Mouse (Mus musculus) lung, postnatal 0 days (tissue): ENCODE results near the gene Gm42742. TPM values are rescaled to one million over a fixed set of nuclear protein-coding genes. Genes with fewer than 3 reads are reported as not detected.

Source experiments
- ATAC-seq: fragments of 200-750 bp; cut with Nextera tagmentation; 2 replicates; pipeline ENCODE4 v1.8.0; 2017; ENCODE audit warnings: moderate library complexity
- DNase-seq: peaks from one replicate; pipeline ENCODE4 v3.0.0-alpha.2; 2016; ENCODE audit warnings: low spot score
- H3K27ac ChIP-seq: fragments of 300-500 bp; sonication (generic); 2 replicates; pipeline ENCODE4 v1.5.1; 2014; ENCODE audit warnings: antibody characterized with exemption, mild to moderate bottlenecking, low read length, mixed read lengths
- H3K27me3 ChIP-seq: fragments of 300-500 bp; sonication (generic); replicated peaks from 2 replicates; pipeline ENCODE4 v1.6.1; 2014; ENCODE audit warnings: low read length, mixed read lengths; ENCODE audit not compliant: insufficient read depth
- H3K36me3 ChIP-seq: fragments of 300-500 bp; sonication (generic); 2 replicates; pipeline ENCODE4 v1.6.1; 2014; ENCODE audit warnings: low read length, mixed read lengths; ENCODE audit not compliant: insufficient read depth
- H3K4me1 ChIP-seq: fragments of 300-500 bp; sonication (generic); 2 replicates; pipeline ENCODE4 v1.6.1; 2014; ENCODE audit warnings: antibody characterized with exemption, low read depth, low read length, mixed read lengths; ENCODE audit not compliant: insufficient read depth
- H3K4me2 ChIP-seq: fragments of 300-500 bp; sonication (generic); replicated peaks from 2 replicates; pipeline ENCODE4 v1.6.1; 2014; ENCODE audit warnings: low read depth, mild to moderate bottlenecking, low read length, moderate library complexity, mixed read lengths
- H3K4me3 ChIP-seq: fragments of 300-500 bp; sonication (generic); 2 replicates; pipeline ENCODE4 v1.5.1; 2014; ENCODE audit warnings: low read depth, low read length
- H3K9ac ChIP-seq: fragments of 300-500 bp; sonication (generic); replicated peaks from 2 replicates; pipeline ENCODE4 v1.6.1; 2014; ENCODE audit warnings: low read depth, mild to moderate bottlenecking
- H3K9me3 ChIP-seq: fragments of 300-500 bp; sonication (generic); 2 replicates; pipeline ENCODE4 v1.6.1; 2016; ENCODE audit warnings: low read length, mixed read lengths
- CTCF ChIP-seq: IDR thresholded peaks from 2 replicates; pipeline ENCODE4 v1.5.1; 2016; ENCODE audit warnings: antibody characterized with exemption, mild to moderate bottlenecking
- EP300 ChIP-seq: IDR thresholded peaks from 2 replicates; pipeline ENCODE4 v1.6.1; 2016; ENCODE audit warnings: antibody characterized with exemption, mild to moderate bottlenecking, control low read depth
- WGBS: fragments of 180-500 bp; shearing (Covaris S2); extraction: QIAGEN DNeasy Blood & Tissue Kit; methylation state at CpG from one replicate; pipeline ENCODE4 v1.1.7; 2014; 5-methylcytosine and 5-hydroxymethylcytosine counted together
- polyA plus RNA-seq: library from polyadenylated mRNA; unstranded; fragments of >200 nt; fragmentation: Nextera tagmentation; extraction: Ambion mirVana; gene quantifications from 2 replicates; pipeline ENCODE4 v1.2.1, GENCODE M21; 2015

Gene Gm42742
- polyA plus RNA-seq, 1 experiment from 2014 or later = 29.3 TPM

DNA sequence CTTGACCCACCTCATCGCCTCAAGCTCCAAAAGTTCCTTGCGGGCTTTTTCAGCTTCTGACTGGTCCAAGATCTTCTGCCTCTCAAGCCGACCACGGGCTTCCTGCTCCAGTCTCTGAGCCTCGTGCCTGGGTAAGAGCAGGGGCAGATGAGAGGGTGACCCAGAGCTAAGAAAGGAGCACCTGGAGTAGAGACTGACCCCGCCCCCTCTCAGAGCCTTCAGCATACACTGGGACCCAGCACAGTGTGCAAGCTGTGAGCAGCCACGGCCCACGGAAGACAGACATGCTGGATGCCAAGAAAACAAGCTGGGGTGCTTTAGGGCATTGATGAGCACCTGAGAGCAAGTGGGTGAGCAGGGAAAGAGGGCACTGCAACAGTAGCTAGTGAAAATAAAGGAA lies 32.1 kb downstream of the Gm42742 start:
- 49% methylated on average over 8 of the region's 8 CpGs for WGBS

DNA sequence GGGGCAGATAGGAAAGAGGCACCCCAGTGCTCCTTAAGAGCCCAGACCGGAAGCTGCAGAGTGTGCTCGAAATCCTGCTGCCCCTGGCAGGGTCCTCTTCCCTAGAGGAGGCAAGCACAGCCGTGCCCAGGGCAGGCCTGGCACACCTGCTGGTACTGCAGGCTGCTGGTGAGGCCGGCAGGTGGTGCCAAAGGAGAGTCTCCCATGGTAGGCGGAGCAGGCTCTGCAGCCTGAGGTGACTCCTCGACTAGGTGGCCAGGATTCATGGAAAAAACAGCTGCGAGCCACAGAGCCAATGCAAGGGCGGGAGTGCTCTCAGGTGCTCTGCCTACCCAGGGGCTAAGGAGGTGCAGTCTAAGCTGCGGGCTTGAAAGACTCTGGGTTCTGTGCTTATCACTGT lies 34.6 kb downstream of the Gm42742 start:
- H3K27ac ChIP-seq = no peak overlapping the region
- ATAC-seq = peak; percentile 77

More for the DNA sequence above, 32.1 kb downstream of the Gm42742 start:
- Histone ChIP-seq H3K27ac (no peak overlapping the region), H3K4me2 (no peak overlapping the region), H3K27me3 (no peaks in the 10 kb centered on the region), H3K9me3 (no peaks in the 10 kb centered on the region), H3K4me3 (no peak overlapping the region), H3K36me3 (peaks cover 13% of the 10 kb centered on the region), H3K4me1 (no peaks in the 10 kb centered on the region), H3K9ac (no peak overlapping the region)
- no peak for DNase-seq
- no peak for TF ChIP-seq CTCF
- TF ChIP-seq EP300 = no peak
- no peak for ATAC-seq

DNA sequence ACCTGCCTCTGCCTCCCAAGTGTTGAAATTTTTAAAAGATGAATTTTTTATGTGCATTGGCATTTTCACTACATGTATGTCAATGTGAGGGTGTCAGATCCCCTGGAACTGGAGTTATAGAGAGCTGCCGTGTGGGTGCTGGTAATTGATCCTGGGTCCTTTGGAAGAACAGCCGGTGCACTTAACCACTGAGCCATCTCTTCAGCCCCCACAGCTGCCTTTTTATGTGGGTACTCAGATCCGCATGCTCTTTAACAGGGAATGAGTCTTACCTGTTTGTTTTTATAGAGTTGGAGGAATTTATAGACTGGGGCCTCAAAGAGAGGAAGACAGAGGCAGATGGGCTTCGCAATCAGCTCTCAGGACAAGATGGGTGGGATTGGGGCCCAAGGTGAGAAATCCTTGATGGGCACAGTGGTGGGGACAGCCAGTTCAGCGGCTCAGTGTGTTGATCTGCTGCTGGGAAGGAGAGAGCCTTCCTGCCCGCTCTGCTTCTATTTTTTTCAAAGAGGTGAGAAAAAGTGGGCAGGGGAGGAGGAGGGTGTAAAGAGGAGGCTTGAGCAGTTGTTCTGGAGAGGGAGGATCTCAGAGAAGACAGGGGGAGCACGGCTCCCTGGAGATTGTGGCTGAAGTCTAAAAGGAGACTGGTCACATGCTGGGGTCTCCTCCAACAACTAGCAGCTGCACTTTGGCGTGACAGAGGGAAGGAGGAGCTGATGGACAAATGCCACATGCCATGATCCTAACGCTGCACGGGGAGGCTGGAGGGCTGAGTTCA lies 36.0 kb downstream of the Gm42742 start:
- peak; percentile 39 for DNase-seq
- 32% methylated on average over 10 of the region's 10 CpGs for WGBS

More for the DNA sequence above, 34.6 kb downstream of the Gm42742 start:
- Histone ChIP-seq H3K4me2 (no peak overlapping the region), H3K4me1 (no peaks in the 10 kb centered on the region), H3K9me3 (no peaks in the 10 kb centered on the region), H3K4me3 (no peak overlapping the region), H3K36me3 (peaks cover 9% of the 10 kb centered on the region), H3K9ac (no peak overlapping the region), H3K27me3 (no peaks in the 10 kb centered on the region)
- TF ChIP-seq EP300 (no peak), CTCF (peak; percentile 80)
- 37% methylated on average over 9 of the region's 9 CpGs for WGBS
- DNase-seq = peak; percentile 70

DNA sequence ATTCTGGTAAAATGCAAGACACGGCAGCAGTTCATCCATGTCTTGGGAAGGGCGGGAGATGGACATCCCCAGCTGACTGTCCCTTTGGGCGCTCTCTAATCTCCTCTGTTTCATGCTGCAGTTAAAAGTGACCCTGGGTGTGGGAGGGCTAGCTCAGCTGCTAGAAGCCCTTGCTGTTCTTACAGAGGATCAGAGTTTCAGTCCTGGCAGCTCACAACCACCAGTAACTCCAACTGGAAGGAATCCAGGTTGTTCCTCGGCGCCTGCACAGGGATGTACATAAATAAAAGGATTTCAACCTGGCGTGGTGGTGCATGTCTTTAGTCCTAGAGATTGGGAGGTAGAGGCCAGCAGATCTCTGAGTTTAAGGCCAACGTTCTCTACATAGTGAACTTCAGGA lies 37.8 kb downstream of the Gm42742 start:
- Histone ChIP-seq H3K4me2 (no peak overlapping the region), H3K4me1 (no peaks in the 10 kb centered on the region), H3K9ac (no peak overlapping the region), H3K27me3 (no peaks in the 10 kb centered on the region), H3K4me3 (no peak overlapping the region), H3K36me3 (peaks cover 7% of the 10 kb centered on the region), H3K9me3 (no peaks in the 10 kb centered on the region), H3K27ac (no peak overlapping the region)
- DNase-seq (no peak), ATAC-seq (no peak)
- WGBS = 72% methylated on average over 7 of the region's 7 CpGs
- no peak for TF ChIP-seq EP300
- no peak for TF ChIP-seq CTCF

More for the DNA sequence above, 36.0 kb downstream of the Gm42742 start:
- Histone ChIP-seq H3K4me1 (no peaks in the 10 kb centered on the region), H3K9ac (no peak overlapping the region), H3K4me2 (no peak overlapping the region), H3K27ac (no peak overlapping the region), H3K36me3 (peaks cover 9% of the 10 kb centered on the region), H3K27me3 (no peaks in the 10 kb centered on the region), H3K9me3 (no peaks in the 10 kb centered on the region), H3K4me3 (no peak overlapping the region)
- no peak for TF ChIP-seq EP300
- TF ChIP-seq CTCF = no peak
- ATAC-seq = peak; percentile 38

DNA sequence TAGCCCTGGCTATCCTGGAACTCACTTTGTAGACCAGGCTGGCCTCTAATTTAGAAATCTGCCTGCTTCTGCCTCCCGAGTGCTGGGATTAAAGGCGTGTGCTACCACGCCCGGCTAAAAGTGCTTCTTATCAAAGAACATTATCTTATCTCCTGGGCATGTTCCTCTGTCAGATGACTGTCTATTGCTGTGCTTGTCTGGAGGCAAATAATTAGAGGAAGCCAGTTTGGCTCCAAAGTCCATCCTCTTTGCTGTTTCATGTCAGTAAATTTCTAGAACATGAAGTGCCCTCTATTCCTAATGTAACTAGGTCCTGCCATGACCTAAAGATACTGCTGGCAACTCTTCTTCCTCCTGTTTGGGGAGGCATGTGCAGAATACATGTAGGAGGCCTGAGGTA lies 38.8 kb downstream of the Gm42742 start:
- DNase-seq (no peak), ATAC-seq (no peak)
- 78% methylated on average over 4 of the region's 4 CpGs for WGBS

DNA sequence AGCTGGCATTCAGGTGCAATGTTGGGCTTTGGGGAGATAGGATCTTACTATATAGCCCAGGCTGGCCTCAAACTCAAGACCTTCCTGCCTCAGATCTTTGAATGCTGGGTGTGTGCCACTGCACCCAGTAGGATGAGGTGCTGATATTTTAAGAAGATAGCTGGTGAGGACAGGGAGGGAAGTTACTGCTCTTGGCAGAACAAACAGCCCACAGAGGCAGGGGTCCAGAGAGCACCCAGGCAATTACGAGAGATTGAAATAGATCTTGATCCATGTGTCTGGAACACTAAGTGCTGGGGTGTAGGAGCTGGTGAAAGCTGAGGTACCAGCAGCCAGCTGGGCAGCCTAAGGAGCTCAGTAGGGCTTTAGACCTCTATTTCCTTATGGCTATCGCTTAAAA lies 39.3 kb downstream of the Gm42742 start:
- Histone ChIP-seq H3K9ac (no peak overlapping the region), H3K9me3 (no peaks in the 10 kb centered on the region), H3K4me1 (peaks cover 5% of the 10 kb centered on the region), H3K4me2 (no peak overlapping the region), H3K27ac (no peak overlapping the region), H3K27me3 (no peaks in the 10 kb centered on the region), H3K4me3 (no peak overlapping the region), H3K36me3 (peaks cover 7% of the 10 kb centered on the region)
- DNase-seq (no peak), ATAC-seq (no peak)
- TF ChIP-seq EP300 = no peak
- TF ChIP-seq CTCF = no peak
- 88% methylated on average over 2 of the region's 2 CpGs for WGBS

More for the DNA sequence above, 38.8 kb downstream of the Gm42742 start:
- no peak overlapping the region for H3K4me2 ChIP-seq
- peaks cover 7% of the 10 kb centered on the region for H3K36me3 ChIP-seq
- no peak overlapping the region for H3K27ac ChIP-seq
- no peaks in the 10 kb centered on the region for H3K9me3 ChIP-seq
- H3K4me1 ChIP-seq = peaks cover 2% of the 10 kb centered on the region; the same call in 1 of the 2 replicates
- H3K27me3 ChIP-seq = no peaks in the 10 kb centered on the region
- H3K4me3 ChIP-seq = no peak overlapping the region
- H3K9ac ChIP-seq = no peak overlapping the region
- no peak for TF ChIP-seq EP300
